Mouse (Mus musculus) G1E (cell line): ENCODE results near the gene 1700028P14Rik. TPM values are rescaled to one million over a fixed set of nuclear protein-coding genes. Genes with fewer than 3 reads are reported as not detected.

ENCODE experiments used
- ATAC-seq: 2 replicates; pipeline ENCODE4 v1.8.0; 2016; ENCODE audit warnings: mild to moderate bottlenecking; ENCODE audit not compliant: insufficient number of reproducible peaks, poor library complexity, low FRiP score, severe bottlenecking; ENCODE audit errors: extremely low read depth
- DNase-seq: peaks from one replicate; pipeline ENCODE4 v3.0.0; 2012; ENCODE audit warnings: low spot score
- H3K27me3 ChIP-seq: 2 replicates; pipeline ENCODE4 v1.6.1; 2012; ENCODE audit warnings: mild to moderate bottlenecking, low read length, inconsistent platforms; ENCODE audit not compliant: insufficient read depth
- H3K36me3 ChIP-seq: replicated peaks from 2 replicates; pipeline ENCODE3; 2012; ENCODE audit warnings: mild to moderate bottlenecking, inconsistent platforms
- H3K4me1 ChIP-seq: 2 replicates; pipeline ENCODE4 v1.6.1; 2012; ENCODE audit warnings: low read depth, low read length, inconsistent platforms, mixed read lengths; ENCODE audit not compliant: insufficient read depth
- H3K4me3 ChIP-seq: 2 replicates; pipeline ENCODE4 v1.5.1; 2012; ENCODE audit warnings: low read depth, mild to moderate bottlenecking, inconsistent platforms, low read length, moderate library complexity, mixed read lengths
- H3K9me3 ChIP-seq: replicated peaks from 2 replicates; pipeline ENCODE4 v1.6.1; 2012; ENCODE audit warnings: inconsistent platforms
- CTCF ChIP-seq: IDR thresholded peaks from 2 replicates; pipeline ENCODE4 v1.5.1; 2012; ENCODE audit warnings: low read depth, low read length, inconsistent platforms, mixed read lengths
- GATA1 ChIP-seq: IDR thresholded peaks from 2 replicates; pipeline ENCODE4 v1.6.1; 2012; ENCODE audit warnings: borderline replicate concordance, low read length, inconsistent platforms, mixed read lengths
- GATA2 ChIP-seq: IDR thresholded peaks from 2 replicates; pipeline ENCODE4 v1.6.1; 2012; ENCODE audit warnings: low read depth, low read length, inconsistent platforms, borderline replicate concordance
- POLR2AphosphoS5 ChIP-seq: IDR thresholded peaks from 2 replicates; pipeline ENCODE4 v1.6.1; 2012; ENCODE audit warnings: low read depth, low read length, inconsistent platforms; ENCODE audit not compliant: insufficient replicate concordance
- TAL1 ChIP-seq: conservative IDR thresholded peaks from 2 replicates; pipeline ENCODE4 v1.6.1; 2012; ENCODE audit warnings: low read depth, low read length, inconsistent platforms, mixed read lengths
- polyA plus RNA-seq: library from polyadenylated mRNA; stranded (reverse); fragments of >175 nt; gene quantifications from 2 replicates; pipeline ENCODE4 v1.2.3, GENCODE M21; 2012
- total RNA-seq, 2 experiments: library from RNA; stranded (forward) in 1 of 2; stranded (reverse) in 1 of 2; fragments of 200-1000 nt in 1 of 2; fragments of >200 nt in 1 of 2; fragmentation: Nextera tagmentation in 1 of 2; gene quantifications; 2 replicates each; pipeline ENCODE4 v1.2.3; 2014 to 2017

1700028P14Rik gene
- total and polyA plus RNA-seq, 3 experiments = not detected

GRCm38 (mm10) chr19:23653154-23653553, 542 bp upstream of the 1700028P14Rik start:
- ATAC-seq (no peak), DNase-seq (no peak)
- Histone ChIP-seq H3K27me3 (peaks cover 3% of the 10 kb centered on the region), H3K4me3 (no peak overlapping the region), H3K9me3 (no peaks in the 10 kb centered on the region), H3K4me1 (no peaks in the 10 kb centered on the region), H3K36me3 (no peaks in the 10 kb centered on the region)
- TF ChIP-seq GATA1 = no peak
- TF ChIP-seq TAL1 = no peak
- TF ChIP-seq CTCF = no peak
- TF ChIP-seq POLR2AphosphoS5 = no peak
- no peak for TF ChIP-seq GATA2

GRCm38 (mm10) chr19:23647308-23647707, 5.3 kb downstream of the 1700028P14Rik start:
- no peak for TF ChIP-seq TAL1
- TF ChIP-seq GATA1 = no peak
- TF ChIP-seq CTCF = no peak
- Histone ChIP-seq H3K36me3 (no peaks in the 10 kb centered on the region), H3K4me1 (no peaks in the 10 kb centered on the region)

DNA sequence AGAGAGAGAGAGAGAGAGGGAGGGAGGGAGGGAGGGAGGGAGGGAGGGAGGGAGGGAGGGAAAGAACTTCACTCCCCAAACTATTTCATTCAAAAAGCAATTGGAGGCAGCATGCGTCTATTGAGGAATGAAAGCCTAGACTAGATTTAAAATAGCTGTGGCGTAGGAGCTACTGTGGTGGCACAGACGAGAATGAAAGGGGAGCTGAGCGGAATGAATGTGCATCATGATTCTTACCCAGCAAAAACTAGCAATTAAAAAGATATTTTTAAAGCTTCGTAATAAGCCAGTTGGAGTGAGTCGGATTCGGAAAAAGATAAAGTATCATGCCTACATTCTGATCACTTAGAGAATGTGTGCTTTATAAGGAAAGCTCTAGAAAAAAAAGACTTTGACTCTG, 7.3 kb downstream of the 1700028P14Rik start:
- no peak for TF ChIP-seq GATA2
- no peak for TF ChIP-seq POLR2AphosphoS5
- no peak for TF ChIP-seq GATA1
- no peak for TF ChIP-seq TAL1
- TF ChIP-seq CTCF = no peak
- no peak overlapping the region for H3K4me3 ChIP-seq
- no peaks in the 10 kb centered on the region for H3K36me3 ChIP-seq
- H3K4me1 ChIP-seq = no peaks in the 10 kb centered on the region
- DNase-seq (no peak), ATAC-seq (no peak)
- no peaks in the 10 kb centered on the region; the same call in 1 of the 2 replicates for H3K27me3 ChIP-seq
- H3K9me3 ChIP-seq = no peaks in the 10 kb centered on the region

More at GRCm38 (mm10) chr19:23647308-23647707, 5.3 kb downstream of the 1700028P14Rik start:
- Histone ChIP-seq H3K9me3 (no peaks in the 10 kb centered on the region), H3K27me3 (no peaks in the 10 kb centered on the region; the same call in none of the 2 replicates), H3K4me3 (no peak overlapping the region)
- ATAC-seq (no peak), DNase-seq (no peak)

GRCm38 (mm10) chr19:23643819-23644218, 8.8 kb downstream of the 1700028P14Rik start:
- TF ChIP-seq POLR2AphosphoS5 (no peak), CTCF (no peak), GATA1 (no peak), GATA2 (no peak), TAL1 (no peak)
- H3K9me3 ChIP-seq = no peaks in the 10 kb centered on the region
- H3K4me3 ChIP-seq = no peak overlapping the region
- no peaks in the 10 kb centered on the region for H3K36me3 ChIP-seq
- DNase-seq (no peak), ATAC-seq (no peak)
- H3K4me1 ChIP-seq = no peaks in the 10 kb centered on the region
- H3K27me3 ChIP-seq = no peaks in the 10 kb centered on the region; the same call in 1 of the 2 replicates

- no peak for ATAC-seq
- DNase-seq = no peak
- H3K9me3 ChIP-seq = no peaks in the 10 kb centered on the region
- TF ChIP-seq GATA2 (no peak), CTCF (no peak), TAL1 (no peak), POLR2AphosphoS5 (no peak), GATA1 (no peak)
- H3K27me3 ChIP-seq = no peaks in the 10 kb centered on the region
- no peak overlapping the region for H3K4me3 ChIP-seq
- H3K36me3 ChIP-seq = no peaks in the 10 kb centered on the region
- no peaks in the 10 kb centered on the region for H3K4me1 ChIP-seq
These were observed 15.8 kb downstream of the 1700028P14Rik start for GRCm38 (mm10) chr19:23636786-23637185.

- no peaks in the 10 kb centered on the region for H3K9me3 ChIP-seq
- ATAC-seq (no peak), DNase-seq (no peak)
- TF ChIP-seq TAL1 (no peak), GATA2 (no peak), CTCF (no peak), GATA1 (no peak), POLR2AphosphoS5 (no peak)
- no peaks in the 10 kb centered on the region for H3K36me3 ChIP-seq
- H3K4me1 ChIP-seq = no peaks in the 10 kb centered on the region
- peaks cover 2% of the 10 kb centered on the region; the same call in 1 of the 2 replicates for H3K27me3 ChIP-seq
- H3K4me3 ChIP-seq = no peak overlapping the region
These were observed 20.8 kb downstream of the 1700028P14Rik start for GRCm38 (mm10) chr19:23631611-23632492.
